Mouse (Mus musculus) CD8-positive naive resting alpha-beta T cell, adult 2 months (primary cell): ENCODE measurements around the gene Cacna1c.

Experiments used
- DNase-seq, 2 experiments: peaks; one replicate each; pipeline ENCODE4 v3.0.0; 2022; ENCODE audit warnings: low read depth in 2 of 2, low spot score in 2 of 2

The Cacna1c gene

GRCm38 (mm10) chr6:119196382-119197305 is at the start of gene Cacna1c:
TSS of gene Cacna1c (minus strand) at chr6:119196418.
- DNase-seq, result no peak

GRCm38 (mm10) chr6:119240871-119241705 is 44.9 kb upstream of the Cacna1c start:
- DNase-seq, result no peak

- no peak for DNase-seq
Observed at GRCm38 (mm10) chr6:119240256-119240655, 44.0 kb upstream of the Cacna1c start.

GRCm38 (mm10) chr6:119239341-119240005 is 43.3 kb upstream of the Cacna1c start:
- no peak for DNase-seq

DNA sequence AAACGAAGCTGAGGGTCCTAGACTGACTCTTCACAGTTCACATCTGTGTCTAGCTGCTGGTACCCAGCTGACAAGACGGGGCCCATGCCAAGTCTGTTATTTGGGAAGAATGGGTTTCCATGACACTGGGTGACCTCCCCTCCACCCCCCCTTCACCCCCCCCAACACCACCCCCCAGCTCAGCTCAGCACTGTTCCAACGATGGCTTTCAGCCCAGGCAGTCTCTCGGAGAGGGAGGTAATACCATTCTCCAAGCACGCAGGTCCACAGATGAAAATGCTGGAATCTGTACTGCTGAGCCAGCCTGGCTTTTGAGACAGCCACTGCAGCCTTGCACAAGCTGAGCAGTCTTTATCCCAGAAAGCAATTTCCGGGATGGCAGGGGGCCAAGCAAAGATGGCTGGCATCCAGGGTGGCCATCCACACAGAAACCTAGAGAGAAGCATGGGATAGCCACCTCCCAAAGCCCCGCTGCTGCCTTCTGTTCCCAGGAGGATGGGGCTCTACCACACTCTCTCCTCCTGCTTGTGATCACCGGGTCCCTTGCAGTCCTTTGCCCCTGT is 41.3 kb upstream of the Cacna1c start:
- DNase-seq, result no peak

DNA sequence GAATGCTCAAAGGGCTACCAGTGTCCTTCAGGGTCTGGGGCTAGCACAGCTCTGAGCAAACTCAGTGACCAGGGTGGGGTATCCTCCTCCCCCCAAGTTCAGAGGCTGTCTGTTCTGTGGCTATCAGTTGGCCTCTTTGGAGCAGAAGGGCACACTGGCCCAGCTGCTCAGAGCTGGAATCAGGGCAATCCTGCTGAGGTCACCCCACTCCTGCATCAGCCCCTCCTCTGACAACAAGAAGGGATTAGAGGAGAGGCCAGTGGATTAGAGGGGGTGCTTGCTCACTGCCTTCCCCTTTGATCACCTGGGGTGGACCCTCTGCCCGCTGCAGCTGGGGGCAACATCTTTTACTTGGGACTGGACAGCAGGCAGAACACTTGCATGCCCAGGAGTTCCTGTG is 40.0 kb upstream of the Cacna1c start, which contains the start of gene Cacna2d4:
Gene Cacna2d4 (plus strand): TSS at position 286 of the 400 bp plus-strand sequence.
- DNase-seq, result no peak

GRCm38 (mm10) chr6:119235441-119235840 is 39.2 kb upstream of the Cacna1c start:
- no peak for DNase-seq

- no peak for DNase-seq
Observed at GRCm38 (mm10) chr6:119233066-119233465, 36.8 kb upstream of the Cacna1c start.

DNA sequence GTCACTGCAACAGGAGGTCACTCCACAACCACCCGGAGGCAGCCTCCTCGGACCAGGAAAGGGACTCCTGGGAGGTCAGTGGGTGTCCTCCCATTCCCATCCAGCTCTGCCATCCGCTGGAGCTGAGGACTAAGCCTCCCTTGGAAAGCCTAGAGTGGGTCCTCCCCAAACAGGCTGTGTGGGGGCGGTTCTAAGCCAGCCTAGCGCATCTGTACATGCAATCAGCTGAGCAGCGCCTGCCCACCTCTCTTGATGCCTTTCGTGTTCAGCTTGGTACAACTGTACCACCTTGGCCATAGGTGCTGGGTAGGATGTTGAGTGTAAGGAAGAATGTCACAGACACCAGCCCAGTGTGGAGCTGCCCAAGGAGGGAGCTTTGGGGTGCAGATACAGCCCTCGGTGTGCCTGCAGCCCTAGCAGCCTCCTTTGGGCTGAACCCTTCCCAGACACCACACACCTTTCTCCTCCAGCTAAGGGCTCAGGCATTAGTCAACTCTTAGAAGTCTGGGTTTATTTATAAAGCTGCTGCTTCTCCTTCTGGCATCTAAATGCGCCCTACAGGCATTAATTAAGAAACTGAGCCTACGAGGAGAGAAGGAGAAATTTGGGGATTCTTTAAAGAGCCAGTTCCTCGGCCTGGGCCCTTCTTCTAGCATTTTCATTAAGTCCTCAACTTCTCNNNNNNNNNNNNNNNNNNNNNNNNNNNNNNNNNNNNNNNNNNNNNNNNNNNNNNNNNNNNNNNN is 32.8 kb upstream of the Cacna1c start:
- DNase-seq, result no peak

- no peak for DNase-seq
Observed at GRCm38 (mm10) chr6:119227001-119227400, 30.8 kb upstream of the Cacna1c start.

- no peak for DNase-seq
Observed at GRCm38 (mm10) chr6:119225731-119226130, 29.5 kb upstream of the Cacna1c start.

DNA sequence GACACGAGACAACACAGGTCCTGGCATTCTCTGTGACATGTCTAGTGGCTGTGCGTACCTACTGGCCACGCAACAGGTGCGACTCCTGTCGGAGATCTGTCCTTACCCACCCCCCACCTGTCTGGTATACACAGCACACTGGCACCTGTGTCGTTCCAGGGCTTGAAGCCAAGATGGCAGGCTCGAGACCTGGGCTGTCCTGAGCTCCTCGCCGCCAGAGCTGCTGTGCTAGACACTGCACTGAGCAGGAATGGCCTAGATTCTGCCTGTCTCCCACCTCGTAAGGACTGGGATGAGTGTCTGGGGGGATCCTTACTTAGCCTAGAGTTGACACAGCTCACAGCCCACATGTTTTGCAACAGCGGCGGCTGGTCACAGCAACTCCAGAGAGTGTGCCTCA is 29.0 kb upstream of the Cacna1c start:
- DNase-seq, result no peak

- DNase-seq, result no peak
Observed at GRCm38 (mm10) chr6:119224451-119225195, 28.4 kb upstream of the Cacna1c start.

DNA sequence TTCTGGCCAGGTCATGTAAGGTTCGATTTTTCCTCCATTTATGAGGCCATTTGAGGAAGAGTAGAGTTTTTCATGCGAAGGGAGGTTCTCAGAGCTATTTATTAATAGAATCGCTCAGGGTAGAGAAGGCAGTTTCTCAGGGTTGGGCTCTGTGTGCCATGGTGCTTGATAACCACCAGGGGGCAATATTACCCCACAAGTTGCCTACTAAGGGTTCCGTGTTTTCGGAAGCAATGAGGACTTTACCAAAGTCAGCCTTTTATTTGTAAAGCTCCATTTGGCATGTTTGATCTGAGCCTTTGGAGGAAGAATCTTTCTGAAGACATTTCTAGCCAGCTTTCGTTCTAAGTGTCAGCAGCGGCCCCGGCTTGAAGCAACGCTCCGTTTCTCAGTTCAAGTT is 24.1 kb upstream of the Cacna1c start:
- peak in 1 of 2 experiments; percentile 49 for DNase-seq

DNA sequence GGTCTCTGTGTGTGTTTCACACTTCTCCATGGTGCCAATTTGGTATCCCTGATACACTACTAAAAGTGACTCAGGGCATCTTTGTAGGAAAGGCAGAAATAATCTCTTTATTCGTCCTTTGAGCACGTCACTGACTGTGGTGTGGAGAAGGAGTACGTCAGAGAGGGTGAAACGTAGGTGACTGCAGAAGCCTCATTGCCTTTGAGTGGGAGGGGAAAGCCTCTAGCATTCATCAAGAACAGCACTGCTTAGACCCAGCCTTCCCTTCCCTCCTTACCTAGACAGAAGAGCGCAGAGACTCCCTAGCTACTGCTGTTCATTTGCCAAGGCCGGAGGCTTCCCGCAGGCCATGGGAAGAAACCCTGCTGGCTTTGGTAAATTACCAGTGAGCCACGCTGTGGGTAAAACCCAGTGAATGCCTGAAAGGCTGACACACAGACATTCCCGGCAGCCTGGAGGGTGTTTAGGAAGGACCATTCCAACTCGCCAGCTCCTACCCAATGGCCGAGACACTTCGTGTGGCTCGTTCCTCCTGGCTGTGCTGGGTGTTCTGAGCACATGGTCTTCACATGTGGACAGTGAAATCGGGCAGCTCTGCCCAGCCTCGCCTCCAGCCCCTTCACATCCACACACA is 23.1 kb upstream of the Cacna1c start:
- DNase-seq, result no peak

DNA sequence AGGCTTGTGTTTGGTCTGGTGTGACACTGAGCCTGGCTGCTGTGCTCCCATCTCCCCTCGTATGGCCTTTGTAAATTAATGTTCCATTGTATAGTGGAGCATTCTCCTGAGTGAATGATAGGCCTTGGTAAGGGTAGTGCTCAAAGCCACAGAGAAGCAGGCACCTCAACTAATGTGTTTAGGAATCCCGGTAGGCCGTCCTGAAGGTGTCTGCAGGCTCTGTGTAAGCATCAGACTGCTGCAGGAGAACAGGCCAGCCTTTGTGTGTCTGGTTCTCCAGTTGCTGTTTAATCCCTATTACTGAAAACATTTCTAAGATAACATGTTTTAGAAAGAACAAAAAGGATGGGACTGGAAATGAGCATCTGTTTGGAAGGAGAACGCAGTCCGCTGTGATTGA is 22.4 kb upstream of the Cacna1c start:
- DNase-seq, result no peak

DNA sequence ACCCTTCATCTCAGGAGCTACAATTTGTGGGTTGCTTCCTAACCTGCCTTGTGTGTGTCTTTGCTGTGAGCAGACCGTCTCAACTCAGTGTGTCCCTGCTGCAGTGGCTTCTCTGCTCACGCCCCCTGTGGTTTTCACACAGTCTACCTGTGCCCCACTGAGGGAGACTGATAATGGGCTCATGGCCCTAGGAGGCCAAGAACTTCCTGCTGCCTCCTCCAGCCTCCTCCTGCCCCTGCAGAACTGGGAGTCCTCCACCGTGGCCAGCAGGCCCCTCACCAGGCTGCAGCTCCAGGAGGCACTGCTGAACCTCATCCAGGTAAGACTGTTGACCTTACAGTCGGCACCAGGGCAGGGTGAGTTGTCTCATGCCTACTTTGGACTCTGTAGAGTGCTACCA is 21.4 kb upstream of the Cacna1c start:
- DNase-seq, result no peak

DNA sequence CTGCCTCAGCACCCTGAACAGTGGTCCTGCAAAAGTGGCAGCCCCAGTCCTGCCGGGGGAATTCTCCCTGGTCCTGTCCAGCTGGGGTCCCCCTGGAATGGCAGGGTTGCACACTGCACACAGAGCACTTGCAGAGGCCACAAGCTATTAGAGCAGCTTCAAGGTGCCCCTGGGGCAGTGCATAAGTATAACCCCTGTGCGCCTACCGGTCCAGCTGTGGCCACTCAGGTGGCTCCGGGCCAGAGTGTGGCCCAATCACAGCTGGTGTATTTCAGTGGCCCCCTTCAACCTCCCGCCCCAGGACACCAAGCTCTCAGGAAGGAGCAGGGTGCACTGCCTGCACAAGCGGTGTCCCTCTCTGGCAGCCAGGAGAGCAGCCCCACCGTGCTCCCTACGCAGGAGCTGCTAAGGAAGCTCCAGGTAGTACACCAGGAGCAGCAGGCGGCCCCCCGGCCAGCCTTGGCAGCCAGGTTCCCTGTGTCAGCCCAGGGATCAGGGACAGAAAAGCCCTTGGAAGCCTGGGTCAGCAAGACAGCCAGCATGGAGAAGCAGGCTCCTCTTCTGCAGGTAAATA is 18.9 kb upstream of the Cacna1c start:
- DNase-seq, result no peak

DNA sequence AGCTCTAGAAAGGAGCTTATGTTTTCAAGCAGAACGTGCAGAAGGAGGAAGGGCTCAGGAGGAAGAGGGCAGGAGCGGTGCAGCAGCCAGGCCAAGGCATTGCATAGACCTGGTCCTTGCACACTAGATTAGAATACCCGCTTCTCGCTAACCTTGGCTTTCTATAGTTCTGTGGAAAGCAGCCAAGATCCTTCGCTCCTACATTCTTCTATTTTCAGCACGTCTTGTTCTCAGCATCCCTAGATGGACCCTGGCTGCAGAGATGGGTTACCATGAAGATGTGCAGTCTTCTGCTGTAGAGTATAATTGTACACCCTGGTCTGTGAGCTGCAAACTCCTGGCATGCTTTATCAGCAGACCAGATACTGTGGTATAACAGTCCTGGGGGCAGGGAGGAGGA is 18.0 kb upstream of the Cacna1c start:
- no peak for DNase-seq
